Mouse (Mus musculus): ENCODE measurements around the gene Pex11g. TPM values are rescaled to one million over a fixed set of nuclear protein-coding genes. Genes with fewer than 3 reads are reported as not detected.

Pex11g gene
- polyA plus RNA-seq, 1 experiment: 3.7 TPM

DNA sequence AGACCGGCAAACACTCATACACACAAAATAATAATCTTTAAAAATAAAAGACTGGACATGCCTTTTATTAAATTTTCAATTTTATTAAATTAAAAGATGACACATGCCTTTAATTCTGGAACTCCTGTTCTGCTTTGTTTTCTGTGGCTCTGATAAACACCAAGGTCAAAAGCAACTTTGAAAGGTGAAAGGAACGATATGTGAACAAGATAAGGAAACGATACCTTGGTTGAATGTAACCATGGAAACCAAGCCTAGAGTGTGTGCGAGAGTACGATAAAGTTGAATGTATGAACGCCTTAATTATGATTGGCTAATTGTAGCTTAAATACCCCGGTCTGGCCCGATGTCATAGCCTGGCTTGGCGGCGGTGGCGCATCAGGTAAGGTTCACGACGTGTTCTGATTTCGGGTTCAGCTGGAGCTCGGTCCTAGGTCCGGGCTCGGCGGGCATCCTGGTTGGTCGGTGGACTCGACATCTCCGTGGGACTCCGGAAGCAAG lies 14.8 kb upstream of the Pex11g start:
- no peak overlapping the region for H3K4me3 ChIP-seq (replicated peaks)
- peaks cover 32% of the 10 kb centered on the region for H3K4me1 ChIP-seq
- no peaks in the 10 kb centered on the region for H3K36me3 ChIP-seq (replicated peaks; ENCODE audit: low read length)
- no peaks in the 10 kb centered on the region for H3K9me3 ChIP-seq
- peaks cover 27% of the 10 kb centered on the region for H3K27me3 ChIP-seq (replicated peaks)
- TF ChIP-seq FLI1 (IDR thresholded peaks at IDR 0.05; ENCODE audit: low read length) (no peak), GATA1 (IDR thresholded peaks at IDR 0.05; ENCODE audit: borderline replicate concordance, low read length) (no peak)

GRCm38 (mm10) chr8:3481605-3482004 lies 14.1 kb upstream of the Pex11g start:
- no peak for TF ChIP-seq GATA1 (IDR thresholded peaks at IDR 0.05; ENCODE audit: borderline replicate concordance, low read length)
- no peak for TF ChIP-seq FLI1 (IDR thresholded peaks at IDR 0.05; ENCODE audit: low read length)
- Histone ChIP-seq H3K9me3 (no peaks in the 10 kb centered on the region), H3K27me3 (replicated peaks) (peaks cover 24% of the 10 kb centered on the region), H3K36me3 (replicated peaks; ENCODE audit: low read length) (no peaks in the 10 kb centered on the region), H3K4me3 (replicated peaks) (peak overlapping the region; percentile 50), H3K4me1 (peaks cover 33% of the 10 kb centered on the region)

- Histone ChIP-seq H3K9me3 (no peaks in the 10 kb centered on the region), H3K27me3 (replicated peaks) (peaks cover 34% of the 10 kb centered on the region), H3K36me3 (replicated peaks; ENCODE audit: low read length) (no peaks in the 10 kb centered on the region), H3K4me1 (peaks cover 38% of the 10 kb centered on the region), H3K4me3 (replicated peaks) (no peak overlapping the region)
- TF ChIP-seq FLI1 (IDR thresholded peaks at IDR 0.05; ENCODE audit: low read length): no peak
- TF ChIP-seq GATA1 (IDR thresholded peaks at IDR 0.05; ENCODE audit: borderline replicate concordance, low read length): no peak
These were observed 12.8 kb upstream of the Pex11g start for GRCm38 (mm10) chr8:3480221-3480785.

GRCm38 (mm10) chr8:3475715-3476429 lies 8.4 kb upstream of the Pex11g start:
- TF ChIP-seq FLI1 (IDR thresholded peaks at IDR 0.05; ENCODE audit: low read length) (no peak), GATA1 (IDR thresholded peaks at IDR 0.05; ENCODE audit: borderline replicate concordance, low read length) (no peak)
- Histone ChIP-seq H3K36me3 (replicated peaks; ENCODE audit: low read length) (no peaks in the 10 kb centered on the region), H3K4me3 (replicated peaks) (peak overlapping the region; percentile 82), H3K4me1 (peaks cover 14% of the 10 kb centered on the region), H3K27me3 (replicated peaks) (peaks cover 35% of the 10 kb centered on the region), H3K9me3 (no peaks in the 10 kb centered on the region)

- no peaks in the 10 kb centered on the region for H3K36me3 ChIP-seq (replicated peaks; ENCODE audit: low read length)
- TF ChIP-seq GATA1 (IDR thresholded peaks at IDR 0.05; ENCODE audit: borderline replicate concordance, low read length) (no peak), FLI1 (IDR thresholded peaks at IDR 0.05; ENCODE audit: low read length) (no peak)
- H3K27me3 ChIP-seq (replicated peaks): peaks cover 6% of the 10 kb centered on the region
- H3K9me3 ChIP-seq: no peaks in the 10 kb centered on the region
- H3K4me1 ChIP-seq: peaks cover 23% of the 10 kb centered on the region
- no peak within 1 kb of the TSS for H3K4me3 ChIP-seq (replicated peaks)
These were observed 3.1 kb upstream of the Pex11g start, which contains the start of gene Tex45 for GRCm38 (mm10) chr8:3470562-3470961. Tex45 (plus strand) TSS chr8:3470862.

GRCm38 (mm10) chr8:3468838-3469237 lies 1.4 kb upstream of the Pex11g start:
- no peaks in the 10 kb centered on the region for H3K9me3 ChIP-seq
- H3K4me1 ChIP-seq: peaks cover 27% of the 10 kb centered on the region
- peaks cover 11% of the 10 kb centered on the region for H3K36me3 ChIP-seq (replicated peaks; ENCODE audit: low read length)
- H3K4me3 ChIP-seq (replicated peaks): no peak overlapping the region
- peaks cover 4% of the 10 kb centered on the region for H3K27me3 ChIP-seq (replicated peaks)
- TF ChIP-seq FLI1 (IDR thresholded peaks at IDR 0.05; ENCODE audit: low read length): no peak
- TF ChIP-seq GATA1 (IDR thresholded peaks at IDR 0.05; ENCODE audit: borderline replicate concordance, low read length): no peak

DNA sequence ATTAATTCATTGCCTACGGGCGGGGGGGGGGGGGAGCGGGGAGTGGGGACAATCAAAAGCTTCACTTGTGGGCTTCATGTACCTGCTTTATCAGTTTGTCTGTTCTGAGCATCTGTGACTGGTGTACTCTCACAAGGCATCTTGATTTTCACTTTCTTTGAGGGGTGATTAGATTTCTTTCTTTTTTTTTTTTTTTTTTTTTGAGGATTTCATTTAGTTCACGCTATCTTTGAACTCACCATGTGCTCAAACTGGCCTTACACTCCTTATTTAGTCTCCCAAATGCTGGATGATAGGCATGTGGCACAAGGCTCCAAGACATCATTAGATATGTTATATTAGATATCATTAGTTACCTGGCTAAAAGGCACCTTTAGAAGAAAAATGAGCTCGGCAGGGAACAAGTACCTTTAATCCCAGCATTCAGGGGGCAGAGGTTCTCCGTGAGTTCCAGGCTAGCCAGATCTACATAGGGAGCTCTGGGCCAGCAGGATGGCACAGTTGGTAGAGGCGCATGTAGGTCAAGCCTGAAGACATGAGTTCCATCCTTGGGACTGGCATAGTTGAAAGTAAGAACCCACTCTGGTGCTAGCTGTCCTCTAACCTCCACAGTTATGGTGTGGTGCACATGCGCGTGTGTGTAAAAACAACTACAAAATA lies 536 bp upstream of the Pex11g start:
- H3K36me3 ChIP-seq (replicated peaks; ENCODE audit: low read length): peaks cover 19% of the 10 kb centered on the region
- peak overlapping the region; percentile 95 for H3K4me3 ChIP-seq (replicated peaks)
- H3K4me1 ChIP-seq: peaks cover 27% of the 10 kb centered on the region
- H3K9me3 ChIP-seq: no peaks in the 10 kb centered on the region
- peaks cover 4% of the 10 kb centered on the region for H3K27me3 ChIP-seq (replicated peaks)
- no peak for TF ChIP-seq GATA1 (IDR thresholded peaks at IDR 0.05; ENCODE audit: borderline replicate concordance, low read length)
- TF ChIP-seq FLI1 (IDR thresholded peaks at IDR 0.05; ENCODE audit: low read length): no peak

- H3K4me3 ChIP-seq (replicated peaks): no peak overlapping the region
- no peak for TF ChIP-seq FLI1 (IDR thresholded peaks at IDR 0.05; ENCODE audit: low read length)
- TF ChIP-seq GATA1 (IDR thresholded peaks at IDR 0.05; ENCODE audit: borderline replicate concordance, low read length): no peak
These were observed 3.2 kb downstream of the Pex11g start for GRCm38 (mm10) chr8:3464309-3464708.

DNA sequence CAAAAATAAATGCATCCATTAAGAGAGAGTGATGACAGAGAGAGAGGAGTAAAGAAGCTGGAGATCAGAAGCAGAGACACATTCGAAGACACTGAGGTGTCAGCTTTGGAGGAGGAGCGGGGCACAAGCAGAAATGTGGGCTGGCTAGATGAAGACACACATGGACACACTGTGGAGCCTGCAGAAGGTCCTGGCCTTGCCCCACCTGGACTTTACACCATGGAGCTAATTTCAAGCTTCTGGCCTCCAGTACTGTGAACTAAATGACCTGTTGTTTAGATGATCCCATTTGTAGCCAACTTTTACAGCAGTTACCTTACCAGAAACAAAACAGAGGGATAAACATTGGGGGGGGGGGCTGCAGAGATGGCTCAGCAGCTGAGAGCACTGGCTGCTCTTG lies 4.2 kb downstream of the Pex11g start:
- TF ChIP-seq FLI1 (IDR thresholded peaks at IDR 0.05; ENCODE audit: low read length) (no peak), GATA1 (IDR thresholded peaks at IDR 0.05; ENCODE audit: borderline replicate concordance, low read length) (no peak)
- H3K4me3 ChIP-seq (replicated peaks): no peak overlapping the region
- no peaks in the 10 kb centered on the region for H3K9me3 ChIP-seq
- peaks cover 56% of the 10 kb centered on the region for H3K36me3 ChIP-seq (replicated peaks; ENCODE audit: low read length)
- H3K27me3 ChIP-seq (replicated peaks): no peaks in the 10 kb centered on the region
- H3K4me1 ChIP-seq: peaks cover 58% of the 10 kb centered on the region

More at GRCm38 (mm10) chr8:3464309-3464708, 3.2 kb downstream of the Pex11g start:
- Histone ChIP-seq H3K9me3 (no peaks in the 10 kb centered on the region), H3K36me3 (replicated peaks; ENCODE audit: low read length) (peaks cover 46% of the 10 kb centered on the region), H3K27me3 (replicated peaks) (no peaks in the 10 kb centered on the region), H3K4me1 (peaks cover 52% of the 10 kb centered on the region)

GRCm38 (mm10) chr8:3451992-3452391 lies 15.5 kb downstream of the Pex11g start:
- Histone ChIP-seq H3K36me3 (replicated peaks; ENCODE audit: low read length) (peaks cover 100% of the 10 kb centered on the region), H3K4me3 (replicated peaks) (no peak overlapping the region), H3K27me3 (replicated peaks) (no peaks in the 10 kb centered on the region), H3K9me3 (no peaks in the 10 kb centered on the region), H3K4me1 (peaks cover 3% of the 10 kb centered on the region; the same call in 1 of the 2 replicates)
- TF ChIP-seq GATA1 (IDR thresholded peaks at IDR 0.05; ENCODE audit: borderline replicate concordance, low read length) (no peak), FLI1 (IDR thresholded peaks at IDR 0.05; ENCODE audit: low read length) (no peak)

Measured in megakaryocyte, embryonic 14.5 days (primary cell).